Mouse (Mus musculus) liver, adult 2 months (tissue): Measurements from ENCODE around the gene Vrk1. TPM values are rescaled to one million over a fixed set of nuclear protein-coding genes. Genes with fewer than 3 reads are reported as not detected.

Experiments used
- DNase-seq: peaks from one replicate; pipeline ENCODE4 v3.0.0-alpha.2; 2011; ENCODE audit warnings: low read depth, low spot score; ENCODE audit errors: extremely low read depth
- H3K27ac ChIP-seq: fragments of 200-500 bp; replicated peaks from 2 replicates; pipeline ENCODE4 v1.5.1; 2012; ENCODE audit warnings: low read depth, mild to moderate bottlenecking, control low read depth, inconsistent platforms, low read length; ENCODE audit not compliant: insufficient read depth
- H3K27me3 ChIP-seq: fragments of 200-500 bp; 2 replicates; pipeline ENCODE4 v1.6.1; 2012; ENCODE audit warnings: mild to moderate bottlenecking, moderate library complexity, low read length, inconsistent platforms; ENCODE audit not compliant: control insufficient read depth, insufficient read depth
- H3K36me3 ChIP-seq: fragments of 200-500 bp; 2 replicates; pipeline ENCODE4 v1.6.1; 2012; ENCODE audit warnings: low read length, inconsistent platforms; ENCODE audit not compliant: control insufficient read depth, insufficient read depth
- H3K4me1 ChIP-seq: fragments of 200-500 bp; 2 replicates; pipeline ENCODE4 v1.6.1; 2011; ENCODE audit warnings: low read length; ENCODE audit not compliant: control insufficient read depth, insufficient read depth
- H3K4me3 ChIP-seq: fragments of 200-500 bp; 2 replicates; pipeline ENCODE4 v1.5.1; 2011; ENCODE audit warnings: low read depth, mild to moderate bottlenecking, control low read depth, low read length, moderate library complexity; ENCODE audit not compliant: insufficient read depth
- H3K79me2 ChIP-seq: fragments of 200-500 bp; 2 replicates; pipeline ENCODE4 v1.6.1; 2012; ENCODE audit warnings: inconsistent platforms, mild to moderate bottlenecking, low read length, moderate library complexity; ENCODE audit not compliant: control insufficient read depth, insufficient read depth
- H3K9ac ChIP-seq: fragments of 200-500 bp; 2 replicates; pipeline ENCODE4 v1.6.1; 2012; ENCODE audit warnings: low read depth, mild to moderate bottlenecking, control low read depth, inconsistent platforms, low read length
- CTCF ChIP-seq: fragments of 200-500 bp; IDR thresholded peaks from 2 replicates; pipeline ENCODE4 v1.5.1; 2011; ENCODE audit warnings: low read depth, low read length, control low read depth
- POLR2A ChIP-seq: fragments of 200-500 bp; IDR thresholded peaks from 2 replicates; pipeline ENCODE4 v1.6.1; 2011; ENCODE audit warnings: low read length, control low read depth; ENCODE audit not compliant: insufficient read depth; ENCODE audit errors: extremely low read depth
- WGBS: fragments of 180-500 bp; shearing (Covaris S2); methylation state at CpG from one replicate; pipeline ENCODE4 v1.1.7; 2018; 5-methylcytosine and 5-hydroxymethylcytosine counted together
- polyA plus RNA-seq: library from polyadenylated mRNA; depleted of rRNA; stranded (reverse); fragments of >200 nt; gene quantifications from 2 replicates; pipeline ENCODE4 v1.2.3, GENCODE M21; 2012
- total RNA-seq: library from RNA; depleted of rRNA; stranded (reverse); fragments of >200 nt; gene quantifications from 2 replicates; pipeline ENCODE4 v1.2.3, GENCODE M21; 2014

Vrk1 gene
- total and polyA plus RNA-seq, 2 experiments: 1.8 to 6.3 TPM

DNA sequence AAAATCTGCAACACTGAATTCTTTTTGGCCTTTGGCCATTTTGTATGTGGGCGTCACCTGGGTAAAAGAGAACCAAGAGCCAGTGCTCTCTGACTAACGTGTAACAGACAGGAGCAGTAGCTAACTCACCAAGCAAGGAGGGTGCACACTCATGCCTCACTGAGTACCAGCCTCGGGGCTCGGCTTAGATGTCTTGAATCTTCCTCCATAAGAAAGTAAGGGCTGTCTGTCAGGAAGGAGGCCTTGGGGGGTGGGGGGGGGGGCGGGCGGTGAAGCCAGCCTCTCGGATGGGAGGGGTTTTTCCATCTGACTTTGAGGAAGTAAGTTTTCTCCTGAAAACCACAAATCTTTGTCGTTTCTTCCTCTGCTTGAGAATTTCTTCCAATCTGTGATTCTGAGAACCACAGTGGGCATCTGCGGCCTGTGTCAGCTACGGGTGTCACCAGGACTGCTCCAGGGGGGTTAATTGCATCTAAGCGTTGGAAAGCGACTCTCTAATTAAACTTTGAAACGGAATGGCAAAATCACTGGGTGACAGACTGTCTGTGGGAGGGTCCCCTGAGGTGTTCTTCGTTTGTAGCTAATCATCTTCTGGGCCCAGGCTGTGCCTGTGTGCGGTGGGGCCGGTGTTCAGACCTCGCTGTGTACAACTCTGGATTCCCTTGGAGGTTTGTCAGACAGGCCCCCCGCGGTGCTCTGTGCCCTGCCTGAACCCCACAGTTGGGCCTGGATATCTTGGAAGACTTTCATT lies 43.0 kb upstream of the Vrk1 start:
- no peak overlapping the region for H3K9ac ChIP-seq
- no peak for DNase-seq
- H3K36me3 ChIP-seq: no peaks in the 10 kb centered on the region
- H3K27me3 ChIP-seq: peaks cover 3% of the 10 kb centered on the region; the same call in 1 of the 2 replicates
- no peaks in the 10 kb centered on the region for H3K79me2 ChIP-seq
- H3K27ac ChIP-seq: no peak overlapping the region
- TF ChIP-seq CTCF: no peak
- TF ChIP-seq POLR2A: no peak
- H3K4me1 ChIP-seq: no peaks in the 10 kb centered on the region
- 66% methylated on average over 19 of the region's 19 CpGs for WGBS
- no peak overlapping the region for H3K4me3 ChIP-seq

GRCm38 (mm10) chr12:105967806-105968205 lies 42.2 kb upstream of the Vrk1 start:
- DNase-seq: no peak
- H3K27ac ChIP-seq: no peak overlapping the region
- H3K27me3 ChIP-seq: peaks cover 3% of the 10 kb centered on the region; the same call in 1 of the 2 replicates
- H3K4me3 ChIP-seq: no peak overlapping the region
- H3K36me3 ChIP-seq: no peaks in the 10 kb centered on the region
- H3K9ac ChIP-seq: no peak overlapping the region
- TF ChIP-seq CTCF (no peak), POLR2A (no peak)
- H3K4me1 ChIP-seq: no peaks in the 10 kb centered on the region
- 19% methylated on average over 18 of the region's 18 CpGs for WGBS
- no peaks in the 10 kb centered on the region for H3K79me2 ChIP-seq

DNA sequence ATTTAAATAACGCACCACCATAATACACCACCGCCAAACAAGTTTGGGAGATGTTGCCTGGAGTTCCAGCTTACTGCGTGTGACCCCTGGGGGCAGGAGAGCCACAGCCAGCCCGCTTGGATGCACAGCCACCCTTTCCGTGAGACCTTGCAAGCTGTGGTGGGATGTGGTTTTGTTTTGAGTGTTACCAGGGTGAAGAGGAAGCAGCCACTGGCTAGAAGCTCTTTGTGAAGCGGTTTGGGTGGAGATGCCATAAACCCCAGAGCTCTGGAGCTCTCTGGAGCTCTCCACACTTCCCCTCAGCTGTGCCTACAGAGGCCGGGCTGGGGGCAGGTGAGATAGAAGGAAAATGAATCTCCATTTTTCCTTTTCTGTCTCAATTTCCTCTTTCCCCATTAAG lies 38.8 kb upstream of the Vrk1 start:
- Histone ChIP-seq H3K79me2 (no peaks in the 10 kb centered on the region), H3K36me3 (no peaks in the 10 kb centered on the region), H3K4me3 (no peak overlapping the region), H3K4me1 (no peaks in the 10 kb centered on the region), H3K9ac (no peak overlapping the region), H3K27me3 (peaks cover 3% of the 10 kb centered on the region; the same call in 1 of the 2 replicates), H3K27ac (no peak overlapping the region)
- no peak for TF ChIP-seq POLR2A
- TF ChIP-seq CTCF: no peak
- DNase-seq: no peak
- WGBS: 68% methylated on average over 7 of the region's 7 CpGs

- Histone ChIP-seq H3K27ac (no peak overlapping the region), H3K27me3 (peaks cover 2% of the 10 kb centered on the region; the same call in 1 of the 2 replicates), H3K9ac (no peak overlapping the region), H3K4me1 (no peaks in the 10 kb centered on the region), H3K4me3 (no peak overlapping the region), H3K79me2 (no peaks in the 10 kb centered on the region), H3K36me3 (no peaks in the 10 kb centered on the region)
- no peak for DNase-seq
- TF ChIP-seq POLR2A: no peak
- no peak for TF ChIP-seq CTCF
- WGBS: 89% methylated on average over 8 of the region's 8 CpGs
Measured at GRCm38 (mm10) chr12:105972673-105973072, 37.4 kb upstream of the Vrk1 start.

DNA sequence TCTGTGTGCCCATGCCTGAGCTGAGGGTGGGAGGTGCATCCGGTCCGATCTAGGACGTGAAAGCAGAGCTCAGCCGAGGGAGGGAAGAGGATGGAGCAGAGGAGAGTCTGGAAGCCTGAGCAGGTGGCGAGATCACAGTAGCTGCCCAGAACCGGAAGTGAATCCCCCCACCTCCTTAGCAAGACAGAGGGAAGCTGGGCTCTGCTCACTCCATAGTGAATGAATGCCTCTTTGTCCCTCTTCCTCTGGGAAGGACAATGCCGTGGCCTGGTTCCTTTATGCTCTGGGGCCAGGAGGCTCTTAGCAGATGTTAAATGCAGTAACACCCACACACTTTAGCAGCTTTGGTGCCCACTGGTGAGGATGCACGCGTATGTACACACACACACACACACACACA lies 36.3 kb upstream of the Vrk1 start:
- Histone ChIP-seq H3K27me3 (no peaks in the 10 kb centered on the region; the same call in 1 of the 2 replicates), H3K9ac (no peak overlapping the region), H3K4me3 (no peak overlapping the region), H3K36me3 (no peaks in the 10 kb centered on the region), H3K79me2 (no peaks in the 10 kb centered on the region), H3K4me1 (no peaks in the 10 kb centered on the region), H3K27ac (no peak overlapping the region)
- DNase-seq: no peak
- no peak for TF ChIP-seq POLR2A
- no peak for TF ChIP-seq CTCF
- WGBS: 73% methylated on average over 9 of the region's 9 CpGs

- WGBS: 82% methylated on average over 5 of the region's 5 CpGs
- DNase-seq: no peak
- TF ChIP-seq CTCF (no peak), POLR2A (no peak)
- H3K4me3 ChIP-seq: no peak overlapping the region
- no peaks in the 10 kb centered on the region for H3K36me3 ChIP-seq
- no peaks in the 10 kb centered on the region for H3K4me1 ChIP-seq
- no peak overlapping the region for H3K9ac ChIP-seq
- H3K79me2 ChIP-seq: no peaks in the 10 kb centered on the region
- no peak overlapping the region for H3K27ac ChIP-seq
- H3K27me3 ChIP-seq: no peaks in the 10 kb centered on the region; the same call in 1 of the 2 replicates
Measured at GRCm38 (mm10) chr12:105974107-105974506, 35.9 kb upstream of the Vrk1 start.
